Mouse (Mus musculus) adrenal gland, postnatal 36 days (tissue): ENCODE data around the gene Atcay. TPM values are rescaled to one million over a fixed set of nuclear protein-coding genes. Genes with fewer than 3 reads are reported as not detected.

Experiments used
- DNase-seq, 2 experiments: peaks; one replicate each; pipeline ENCODE4 v3.0.0; 2021; ENCODE audit warnings: mixed read lengths in 1 of 2
- long read RNA-seq, 2 experiments: library from polyadenylated mRNA; stranded (forward); transcript quantifications; one replicate each; pipeline ENCODE4 v2.0.0; 2021; ENCODE audit warnings: borderline sequencing depth in 2 of 2
- total RNA-seq, 2 experiments: library from RNA; stranded (reverse); gene quantifications; 2 replicates each; pipeline ENCODE4 v1.2.3; 2021

Gene Atcay
- 1 to 10 TPM; 1.5 to 2.6 TPM for total RNA-seq
- long read RNA-seq, experiment 1: 0 reads
- long read RNA-seq, experiment 2, partial matches to known transcripts: 0 of 1 reads
- long read RNA-seq, experiment 2, other reads (novel, unspliced or antisense): 0 of 1 reads

- DNase-seq: peak in 1 of 2 experiments; percentile 28
Observed at GRCm38 (mm10) chr10:81230438-81231332, at the start of gene Atcay. TSS of gene Atcay (minus strand) at chr10:81230833.

GRCm38 (mm10) chr10:81279496-81279895 lies 48.9 kb upstream of the Atcay start:
- no peak for DNase-seq

DNA sequence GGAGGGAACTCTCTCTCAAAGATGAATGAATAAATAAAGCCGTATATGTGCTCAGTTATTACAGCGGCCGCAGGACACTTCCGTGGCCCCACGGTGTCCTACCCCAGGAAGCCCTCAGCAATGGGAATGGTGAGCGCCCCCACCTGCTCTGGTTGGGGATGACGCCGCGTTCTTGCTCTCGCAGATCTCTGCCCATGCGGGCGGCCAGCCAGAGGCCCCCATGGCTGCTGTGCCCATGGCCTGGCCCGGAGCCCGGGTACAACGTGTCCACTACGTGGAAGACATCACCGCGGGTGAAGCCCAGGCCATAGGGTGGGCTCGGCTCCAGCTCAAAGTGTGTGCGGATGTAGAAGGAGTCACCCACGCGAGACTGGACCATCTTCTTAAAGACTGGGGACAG lies 47.0 kb upstream of the Atcay start:
- DNase-seq: no peak

GRCm38 (mm10) chr10:81273842-81274241 lies 43.2 kb upstream of the Atcay start:
- DNase-seq: peak; percentile 55 to 78

DNA sequence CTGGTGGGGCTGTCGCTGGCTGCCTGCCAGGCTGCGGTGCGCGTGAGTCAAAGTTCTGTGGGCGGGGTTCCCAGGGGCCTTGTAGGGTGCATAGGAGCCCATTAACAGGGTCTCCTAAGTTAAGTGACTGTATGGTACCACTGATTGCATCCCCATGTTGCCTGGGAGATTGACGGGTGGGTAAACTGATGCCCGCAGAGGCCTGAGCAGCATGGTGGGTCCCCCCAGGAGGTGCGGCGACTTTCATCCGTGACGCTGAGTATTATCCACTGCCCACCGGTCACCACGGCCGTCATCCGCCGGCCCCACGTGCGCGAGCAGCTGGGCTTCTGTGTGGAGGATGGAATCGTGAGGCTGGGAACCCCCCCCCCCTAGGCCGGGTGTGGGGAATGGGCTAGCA lies 41.7 kb upstream of the Atcay start:
- no peak for DNase-seq

- no peak for DNase-seq
Observed at GRCm38 (mm10) chr10:81268643-81269412, 38.2 kb upstream of the Atcay start.

GRCm38 (mm10) chr10:81268056-81268455 lies 37.4 kb upstream of the Atcay start:
- peak; percentile 87 to 89 for DNase-seq

DNA sequence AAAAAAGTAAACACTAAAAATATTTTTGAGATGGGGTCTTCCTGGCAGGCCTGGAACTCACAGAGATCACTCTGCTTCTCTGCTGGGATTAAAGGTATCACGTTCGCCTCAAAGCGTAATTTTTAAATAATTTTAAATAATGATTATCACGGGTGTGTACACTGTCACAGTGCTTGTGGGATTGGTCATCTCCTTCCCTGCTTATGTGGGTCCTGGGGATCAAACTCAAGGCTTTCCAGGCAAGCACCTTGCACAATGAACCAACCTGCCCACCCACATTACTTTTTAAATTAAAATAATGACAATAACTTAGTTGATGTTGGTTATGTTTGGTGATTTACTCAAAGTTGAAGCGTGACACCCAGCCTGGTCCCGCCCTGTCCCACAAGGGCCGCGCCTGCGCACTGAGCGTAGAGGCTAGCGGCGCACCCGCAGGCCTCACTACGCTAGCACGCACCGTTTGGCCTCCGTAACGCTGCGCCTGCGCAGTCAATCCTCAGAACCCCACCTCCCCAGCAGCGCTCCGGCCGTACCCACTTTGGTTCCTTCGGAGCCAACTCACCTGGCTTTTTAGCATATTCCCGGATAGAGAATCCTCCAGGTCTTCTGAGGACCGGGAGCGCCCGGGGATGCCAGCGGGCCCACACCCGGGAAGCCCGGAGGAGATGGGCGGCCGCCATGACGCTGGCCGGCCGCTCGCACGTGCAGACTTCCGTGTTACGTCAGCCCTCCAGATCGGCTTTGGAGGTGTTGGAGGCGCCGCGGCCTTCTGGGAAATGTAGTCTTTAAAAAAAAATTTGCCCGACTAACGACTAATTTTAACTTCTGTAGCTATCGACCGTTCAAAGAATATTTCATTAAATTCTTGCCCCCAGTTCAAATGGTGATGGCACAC lies 35.8 kb upstream of the Atcay start, which contains the start of the genes Mrpl54 and Apba3:
Gene Mrpl54, minus strand, starts transcription at position 724 of the 895 bp plus-strand sequence.
Gene Apba3, plus strand, starts transcription at position 750 of the 895 bp plus-strand sequence.
- peak; percentile 98 to 99 for DNase-seq

GRCm38 (mm10) chr10:81265540-81265939 lies 34.9 kb upstream of the Atcay start:
- no peak for DNase-seq

DNA sequence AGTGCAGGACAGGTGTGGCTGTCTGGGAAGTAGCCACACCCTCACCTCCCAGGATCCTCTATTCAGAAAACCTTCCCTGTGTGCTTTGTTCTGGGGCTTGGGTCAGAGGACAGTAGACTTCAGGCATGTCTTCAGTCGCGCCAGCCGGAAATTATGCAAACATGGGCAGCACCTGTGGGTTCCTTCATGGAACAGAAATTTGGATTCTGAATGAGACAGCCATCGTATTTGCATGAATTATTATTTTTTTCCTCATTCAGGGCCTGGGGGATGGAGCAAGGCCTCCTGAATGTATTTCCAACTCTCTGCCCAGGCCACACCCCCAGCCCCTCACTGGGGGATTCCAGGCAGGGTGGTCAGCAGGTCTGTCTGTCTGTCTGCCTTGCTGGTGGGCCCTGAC lies 30.4 kb upstream of the Atcay start:
- DNase-seq: no peak

GRCm38 (mm10) chr10:81259225-81259884 lies 28.7 kb upstream of the Atcay start:
- no peak for DNase-seq

- no peak for DNase-seq
Observed at GRCm38 (mm10) chr10:81257158-81258039, 26.8 kb upstream of the Atcay start.

DNA sequence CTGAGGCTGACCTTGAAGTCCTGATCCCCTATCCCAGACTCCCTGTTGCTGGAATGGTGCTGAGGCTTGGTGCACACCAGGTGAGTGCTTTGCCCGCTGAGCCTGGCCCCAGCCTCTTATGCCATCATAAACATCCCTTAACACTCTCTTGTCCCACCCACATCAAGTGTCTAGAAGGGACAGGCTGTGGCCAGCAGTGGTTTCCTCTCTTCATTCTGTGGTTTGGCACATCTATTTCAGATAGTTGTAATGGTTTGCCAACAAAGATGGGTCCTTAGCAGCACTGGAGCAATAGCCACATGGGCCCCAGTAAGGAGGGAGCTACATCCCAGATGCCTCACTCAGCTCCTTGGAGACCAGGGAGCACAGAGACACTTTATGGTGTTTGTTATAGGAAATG lies 24.3 kb upstream of the Atcay start:
- DNase-seq: no peak

DNA sequence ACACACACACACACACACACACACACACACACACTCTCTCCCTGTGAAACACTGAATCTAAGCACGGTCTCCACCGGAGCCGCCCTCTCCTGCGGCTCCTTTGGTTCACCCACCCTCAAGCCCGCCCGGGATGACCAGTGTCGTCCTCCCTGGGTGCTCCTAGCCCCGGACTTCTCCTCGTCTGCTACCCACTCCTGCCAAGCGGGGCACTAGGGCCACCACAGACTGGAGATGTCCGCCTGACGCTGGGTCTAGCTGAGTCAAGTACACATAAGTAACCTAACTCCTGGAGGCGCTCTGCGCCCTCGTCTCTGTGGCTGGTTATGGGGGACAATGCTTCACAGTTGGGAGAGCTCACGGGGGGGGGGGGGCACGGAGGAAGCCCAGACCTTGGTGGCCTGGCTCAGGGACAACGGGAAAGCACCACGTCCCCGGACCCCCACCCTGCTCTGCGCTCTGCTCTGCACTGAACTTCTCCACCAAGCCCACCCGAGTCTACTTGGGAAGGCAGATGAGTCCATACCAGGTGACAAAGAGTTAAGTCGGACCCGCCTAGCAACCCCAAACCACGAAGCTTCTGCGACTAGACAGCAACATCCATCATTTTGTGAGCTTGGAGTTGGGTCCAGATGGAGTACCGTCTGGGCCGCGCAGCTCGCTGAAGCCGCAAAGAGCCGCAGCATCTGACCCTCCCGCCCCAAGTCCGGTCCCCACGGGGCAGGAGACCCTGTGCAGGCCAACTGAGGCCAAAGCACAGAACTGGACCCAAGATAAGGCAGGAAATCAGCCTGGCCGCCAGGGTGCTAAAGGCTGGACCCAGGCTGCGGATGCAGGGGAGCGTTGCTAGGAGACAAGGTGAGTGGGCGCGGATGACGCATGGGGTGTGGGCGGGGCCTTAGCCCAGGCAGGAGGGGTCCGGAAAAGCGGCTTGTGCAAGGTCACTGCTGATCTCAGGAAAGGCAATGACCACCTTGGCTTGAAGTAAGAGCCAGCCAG lies 22.1 kb upstream of the Atcay start, which contains the start of gene Matk:
Gene Matk, plus strand, starts transcription at position 512 of the 996 bp plus-strand sequence.
- peak; percentile 61 to 66 for DNase-seq

- no peak for DNase-seq
Observed at GRCm38 (mm10) chr10:81249442-81249841, 18.8 kb upstream of the Atcay start.

- no peak for DNase-seq
Observed at GRCm38 (mm10) chr10:81247804-81248203, 17.2 kb upstream of the Atcay start.

DNA sequence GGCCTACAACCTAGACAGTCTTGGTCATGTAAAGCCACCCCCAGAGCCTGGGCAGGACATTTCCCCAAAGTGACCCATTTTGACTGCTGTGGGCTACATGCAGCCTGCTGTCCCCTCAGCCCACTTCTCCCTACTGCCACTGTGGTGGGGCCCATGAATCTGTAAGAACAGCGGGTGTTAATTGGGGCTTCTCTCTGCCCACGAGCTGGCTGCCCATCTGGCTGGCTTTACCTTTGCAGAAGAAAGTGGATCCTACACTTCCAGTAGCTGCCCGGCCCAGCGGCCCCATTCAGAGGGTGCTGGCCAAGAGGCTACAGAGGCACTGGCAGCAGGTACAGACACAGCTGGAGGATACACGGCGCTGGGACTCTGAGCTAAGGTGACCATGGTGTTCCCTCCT lies 14.5 kb upstream of the Atcay start:
- DNase-seq: no peak

- DNase-seq: peak; percentile 81 to 87
Observed at GRCm38 (mm10) chr10:81244595-81244994, 14.0 kb upstream of the Atcay start.

DNA sequence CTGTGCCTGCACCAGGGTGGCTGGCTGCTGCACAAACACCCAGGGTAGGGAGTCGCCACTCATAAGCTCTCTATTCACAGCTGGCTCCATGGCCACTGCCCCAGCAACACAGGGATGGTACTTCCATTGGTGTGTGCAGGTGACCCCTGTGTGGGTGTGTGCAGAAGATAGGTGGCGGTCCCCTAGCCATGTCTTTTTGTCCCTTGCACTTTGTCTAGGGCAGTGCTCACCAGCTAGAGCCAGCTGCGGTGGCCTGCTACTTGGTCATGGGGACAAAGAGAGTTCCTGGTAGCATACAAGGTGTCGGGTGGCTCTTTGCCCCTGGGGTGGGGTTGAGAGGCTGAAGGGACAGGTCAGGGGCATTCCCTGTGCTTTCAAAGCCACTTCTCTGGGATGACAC lies 13.5 kb upstream of the Atcay start:
- DNase-seq: no peak
